Mouse (Mus musculus) urinary bladder, postnatal 4 days (tissue): ENCODE results near the gene Myh13.

Source experiments
- DNase-seq, 2 experiments: peaks; one replicate each; pipeline ENCODE4 v3.0.0; 2021 to 2022; ENCODE audit warnings: low spot score in 2 of 2

Gene Myh13

GRCm38 (mm10) chr11:67386815-67387415 lies 65.5 kb downstream of the Myh13 start:
- no peak for DNase-seq

- no peak for DNase-seq
Measured at GRCm38 (mm10) chr11:67390679-67391384, 69.4 kb downstream of the Myh13 start.

GRCm38 (mm10) chr11:67392369-67392768 lies 70.9 kb downstream of the Myh13 start:
- DNase-seq, result no peak

- no peak for DNase-seq
Measured at GRCm38 (mm10) chr11:67400956-67401355, 79.5 kb downstream of the Myh13 start.

- no peak for DNase-seq
Measured at GRCm38 (mm10) chr11:67414346-67414940, 93.0 kb downstream of the Myh13 start.
